Mouse (Mus musculus): ENCODE measurements at regions not wholly inside any gene's neighbourhood (a gene's known extent, or its start where the extent isn't known, plus 50 kb on each side); places are given as distances from the start of the nearest gene placed in this dataset.

DNA sequence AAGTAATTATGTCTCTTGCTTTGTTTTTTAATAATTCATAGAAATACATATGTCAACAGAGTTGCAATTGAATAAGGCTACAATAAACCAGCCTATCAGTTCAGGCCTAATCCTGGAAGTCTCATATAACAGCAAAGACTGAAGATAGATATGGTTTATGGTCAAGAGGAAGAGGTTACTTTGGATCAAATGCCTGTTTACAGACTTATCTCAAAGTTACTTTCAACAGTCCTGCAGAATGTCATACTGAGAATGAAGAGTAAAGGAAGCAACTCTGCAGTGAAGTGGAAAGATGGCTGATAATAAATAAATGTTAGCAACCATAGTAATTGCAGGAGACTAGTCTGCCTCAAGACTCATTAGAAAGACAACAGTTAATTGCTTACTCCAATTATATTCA is 684.8 kb upstream of the Vstm2a start:
- no peak for DNase-seq (ENCODE audit: low spot score)

DNA sequence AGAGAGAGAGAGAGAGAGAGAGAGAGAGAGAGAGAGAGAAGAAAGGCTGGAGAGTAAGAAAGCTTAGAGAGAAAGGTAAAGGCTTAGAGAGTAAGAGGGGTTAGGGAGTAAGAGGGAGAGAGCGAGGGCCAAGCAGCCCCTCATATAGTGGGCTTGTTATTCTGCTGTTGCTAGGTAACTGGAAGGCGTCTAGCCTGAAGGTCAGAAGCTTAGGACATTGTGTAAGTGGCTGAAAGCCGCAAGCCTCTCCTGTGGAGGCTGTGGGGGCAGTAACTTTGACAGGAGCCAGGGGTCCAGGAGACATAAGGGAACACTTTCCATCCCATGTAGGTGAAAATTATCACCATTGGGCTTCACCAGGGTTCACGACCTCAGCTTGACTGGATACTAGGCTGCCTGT is 637.6 kb upstream of the Vstm2a start:
- no peak for DNase-seq (ENCODE audit: low spot score)

DNA sequence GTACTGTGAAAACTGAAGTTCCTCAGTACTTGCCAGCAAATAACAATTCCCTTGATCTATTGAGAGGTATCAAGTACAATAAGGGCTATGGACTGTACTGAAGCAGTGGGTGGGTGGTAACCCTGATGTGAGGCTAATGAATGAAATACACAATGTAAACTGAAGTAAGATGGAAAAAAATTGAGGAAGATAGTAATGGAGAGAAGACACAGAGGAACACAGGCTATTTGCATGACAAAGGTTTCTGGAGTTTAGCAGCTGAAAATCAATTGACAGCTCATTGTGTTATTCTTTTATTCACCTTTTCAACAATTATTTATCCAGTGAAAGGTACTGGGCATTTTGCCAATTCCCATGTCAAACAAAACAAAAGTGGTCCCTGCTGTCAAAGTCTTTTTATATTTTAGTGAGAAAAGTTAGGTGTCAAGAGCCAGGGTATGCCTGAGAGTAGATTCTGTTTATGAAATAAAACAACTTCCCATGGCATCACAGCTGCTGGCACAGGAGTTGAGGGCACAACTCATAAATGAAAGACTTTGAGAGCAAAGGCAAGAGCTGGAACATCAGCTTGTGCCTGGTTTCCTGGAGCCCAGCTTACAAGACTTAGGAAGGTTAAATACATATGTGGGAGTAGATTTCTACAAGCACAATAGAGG is 608.4 kb upstream of the Vstm2a start:
- DNase-seq (ENCODE audit: low spot score) = no peak

DNA sequence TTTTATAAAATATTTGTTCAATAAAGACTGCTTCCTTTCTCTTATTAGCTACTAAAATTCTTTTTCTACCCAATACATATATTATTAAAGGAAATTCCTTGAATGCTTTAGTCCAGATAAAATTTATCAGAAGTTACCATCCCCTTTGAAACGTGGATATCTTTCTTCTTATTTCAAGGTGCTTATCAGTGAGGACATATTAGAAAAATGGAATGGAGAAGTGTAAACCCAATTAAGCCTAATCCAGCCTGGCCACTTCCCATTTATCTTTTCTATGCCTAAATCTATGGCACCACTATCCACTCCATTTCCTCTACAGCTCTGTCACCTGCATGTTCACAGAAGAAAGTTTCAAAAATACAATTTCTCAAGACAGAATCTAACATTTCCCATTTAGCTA is 568.5 kb upstream of the Vstm2a start:
- DNase-seq (ENCODE audit: low spot score) = no peak

DNA sequence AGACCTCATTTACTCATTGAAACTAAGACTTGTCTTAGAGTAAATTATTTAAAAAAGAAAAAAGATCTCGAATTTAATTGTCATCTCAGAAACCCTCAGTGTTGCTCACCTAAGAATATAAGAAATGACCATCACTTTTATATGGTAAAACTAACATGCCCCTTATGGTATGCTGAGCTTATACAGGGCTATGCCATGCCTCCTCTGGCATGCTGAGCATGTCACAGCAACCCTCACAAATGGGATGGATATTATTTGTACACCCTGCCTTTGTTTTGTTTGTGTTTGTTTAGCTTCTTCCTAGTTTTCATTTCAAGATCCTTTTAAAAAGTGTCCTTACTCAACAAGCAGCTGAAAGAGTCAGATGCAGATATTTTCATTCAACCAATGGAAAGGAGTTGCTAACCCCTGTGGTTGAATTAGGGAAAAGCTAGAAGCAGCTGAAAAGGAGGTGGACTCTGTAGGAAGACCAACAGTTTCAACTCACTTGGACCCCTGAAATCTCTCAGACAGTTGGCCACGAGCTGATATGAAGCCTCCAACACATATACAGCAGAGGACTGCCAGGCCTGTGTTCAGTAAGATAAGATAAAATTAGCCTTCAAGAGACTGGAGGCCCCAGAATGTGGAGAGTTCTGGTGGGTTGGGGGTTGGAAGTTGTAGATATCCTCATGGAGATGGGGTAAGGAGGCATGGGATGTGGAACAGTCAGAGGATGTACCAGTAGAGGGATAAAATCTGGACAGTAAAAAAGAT is 559.3 kb upstream of the Vstm2a start:
- no peak for DNase-seq (ENCODE audit: low spot score)

DNA sequence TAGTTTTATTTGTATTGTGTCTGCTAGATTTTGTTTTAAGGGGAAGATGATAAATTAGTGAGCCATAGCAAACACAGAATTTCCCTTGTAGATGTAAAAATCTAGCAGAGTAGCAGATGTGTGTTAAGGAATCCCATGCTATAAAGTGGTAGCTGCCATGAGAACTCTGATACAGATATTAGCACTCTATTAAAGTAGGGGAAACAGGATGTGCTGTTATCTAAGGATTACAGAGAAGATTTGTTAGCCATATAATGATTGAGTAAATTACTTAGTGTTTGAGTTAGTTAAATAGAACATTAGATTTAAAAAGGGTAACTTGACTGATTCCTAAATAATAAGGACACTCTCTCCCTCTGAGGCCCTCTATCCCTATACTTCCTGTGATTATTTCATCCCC is 541.5 kb upstream of the Vstm2a start:
- DNase-seq (ENCODE audit: low spot score) = no peak

DNA sequence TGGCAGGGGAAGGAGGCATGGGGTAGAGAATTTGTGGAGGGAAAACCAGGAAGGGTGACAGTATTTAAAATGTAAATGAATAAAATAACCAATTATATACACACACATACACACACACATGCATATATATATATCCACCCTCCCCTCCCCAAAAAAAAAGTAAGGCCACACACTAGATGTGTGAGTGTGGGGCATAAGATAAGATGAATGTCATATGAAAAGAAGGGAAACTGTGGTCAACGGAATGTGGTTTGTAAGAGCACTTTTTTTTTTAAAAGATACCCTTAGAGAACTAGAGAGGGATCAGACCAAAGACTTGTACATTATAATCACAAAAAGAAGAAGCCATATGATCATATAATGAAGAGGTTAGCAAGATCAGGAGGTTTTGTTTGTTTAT is 540.0 kb upstream of the Vstm2a start:
- DNase-seq (ENCODE audit: low spot score) = no peak

DNA sequence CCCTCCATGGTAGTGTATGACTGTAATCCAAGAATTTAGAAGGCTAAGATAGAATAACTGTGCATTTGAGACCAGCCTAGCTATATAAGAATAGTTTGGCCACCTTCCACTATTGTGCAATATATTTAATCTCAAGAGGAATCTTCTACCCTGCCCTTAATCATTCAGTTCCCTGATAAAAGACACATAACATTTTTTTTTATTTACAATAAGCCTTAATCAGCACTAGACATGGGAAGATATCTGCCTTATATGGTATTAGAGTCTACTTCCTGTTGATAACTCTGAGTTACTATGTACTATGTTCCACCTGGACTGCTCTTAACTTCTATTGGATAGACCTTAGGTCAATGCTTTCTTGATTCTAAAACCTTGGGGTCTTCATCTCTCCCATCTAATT is 519.9 kb upstream of the Vstm2a start:
- no peak for DNase-seq (ENCODE audit: low spot score)

DNA sequence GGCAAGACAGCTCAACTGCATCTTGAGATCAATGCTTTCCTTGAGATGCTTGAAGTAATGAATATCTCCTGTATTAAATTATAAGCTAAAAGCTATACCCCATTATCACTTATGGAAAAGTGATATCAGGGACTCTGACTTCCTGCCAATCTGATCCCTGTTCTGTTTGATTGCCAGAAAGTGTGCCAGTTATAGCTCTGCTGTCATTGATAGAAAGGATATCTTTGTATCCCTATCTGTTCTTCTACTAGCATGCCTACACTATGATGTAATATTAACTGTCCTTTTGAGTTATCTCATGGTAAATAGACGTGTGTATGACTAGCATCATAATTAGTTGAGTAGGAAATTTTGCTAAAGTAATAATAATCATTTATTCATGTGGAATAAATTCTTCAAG is 501.5 kb upstream of the Vstm2a start:
- no peak for DNase-seq (ENCODE audit: low spot score)

DNA sequence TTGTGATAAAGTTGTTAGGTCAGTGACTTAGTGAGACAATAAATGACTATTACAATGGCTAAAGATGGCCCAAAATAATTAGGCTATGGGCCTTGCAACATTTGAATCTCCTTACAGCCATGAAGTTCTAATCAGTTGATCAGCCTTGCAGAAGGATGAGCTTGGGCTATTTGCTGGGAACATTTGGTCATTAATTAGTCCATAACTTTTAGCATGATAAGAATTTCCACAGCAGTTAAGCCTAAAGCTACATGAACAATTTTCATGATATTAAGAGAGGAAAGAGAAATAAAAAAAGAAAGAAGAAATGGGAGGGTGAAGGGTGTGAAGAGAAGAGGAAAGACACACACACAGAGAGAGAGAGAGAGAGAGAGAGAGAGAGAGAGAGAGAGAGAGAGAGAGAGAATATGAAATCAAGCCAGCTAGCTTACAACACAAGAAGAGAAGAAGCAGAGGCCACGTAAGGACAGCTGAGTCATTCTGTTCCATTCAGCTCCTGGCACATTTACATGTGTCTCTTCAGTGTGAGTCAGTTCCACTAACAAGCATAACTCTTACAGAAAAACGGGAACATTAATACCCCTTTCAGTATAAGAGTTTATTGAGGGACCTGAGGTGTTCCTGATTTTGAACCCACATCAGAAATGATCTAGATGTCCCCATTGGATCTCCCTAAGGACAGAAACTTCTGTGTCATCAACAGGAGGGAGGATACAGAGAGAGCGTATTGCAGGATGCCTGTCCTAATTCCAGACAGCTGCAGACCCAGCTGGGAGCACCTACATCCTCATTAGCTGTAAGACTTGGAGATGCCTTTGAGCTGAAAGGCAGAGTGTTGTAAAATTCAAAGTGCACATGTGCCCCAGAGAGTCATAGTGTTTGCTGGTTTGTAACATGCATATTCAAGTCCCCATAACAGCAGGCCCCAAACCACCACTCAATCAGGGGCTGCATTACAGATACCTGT is 487.6 kb upstream of the Vstm2a start:
- peak; percentile 18 for DNase-seq (ENCODE audit: low spot score)
